Mouse (Mus musculus): ENCODE measurements around the gene Snf8. TPM values are rescaled to one million over a fixed set of nuclear protein-coding genes. Genes with fewer than 3 reads are reported as not detected.

Gene Snf8
- polyA plus RNA-seq, 1 experiment: 94.2 TPM

DNA sequence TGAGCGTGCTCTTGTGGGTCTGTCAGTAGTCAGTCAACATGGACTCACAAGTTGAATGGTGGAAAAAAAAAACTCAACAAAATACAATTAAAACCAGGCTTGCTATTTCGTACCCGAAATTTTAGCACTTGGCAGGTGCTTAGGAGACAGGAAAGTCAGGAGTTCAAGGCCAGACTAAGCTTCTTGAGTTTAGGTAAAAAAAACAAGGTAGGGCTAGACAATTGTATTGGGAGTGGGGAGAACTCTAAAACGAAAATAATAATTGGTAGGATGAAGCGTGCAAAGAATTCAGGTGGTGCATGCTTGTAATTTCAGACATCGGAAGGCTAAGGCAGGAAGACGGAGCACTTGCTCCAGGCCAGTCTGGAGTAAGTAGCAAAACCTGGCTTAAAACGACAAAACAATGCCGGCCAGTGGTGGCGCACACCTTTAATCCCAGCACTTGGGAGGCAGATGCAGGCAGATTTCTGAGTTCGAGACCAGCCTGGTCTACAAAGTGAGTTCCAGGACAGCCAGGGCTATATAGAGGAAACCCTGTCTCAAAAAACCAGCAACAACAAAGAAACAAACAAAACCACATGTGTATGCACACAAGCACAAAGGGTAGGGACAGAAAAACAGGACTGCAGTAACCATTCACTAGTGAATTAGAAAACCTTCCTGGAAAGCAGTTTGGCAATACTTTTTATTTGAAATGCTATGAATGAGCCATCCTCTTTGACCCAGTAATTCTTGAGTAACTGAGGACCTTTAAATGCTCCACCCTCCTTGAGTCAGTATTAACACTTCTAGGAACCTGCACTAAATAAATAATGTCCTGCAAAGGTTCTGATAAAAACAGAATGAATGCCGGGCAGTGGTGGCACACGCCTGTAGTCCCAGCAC is 41.8 kb downstream of the Snf8 start:
- H3K4me3 ChIP-seq (ENCODE audit: insufficient read depth, low read length): no peak overlapping the region
- 0 out of 2 replicates have a peak, but pooled peaks cover 2% of the 10 kb centered on the region for H3K4me1 ChIP-seq (ENCODE audit: control insufficient read depth, insufficient read depth, low read length)
- TF ChIP-seq CTCF (IDR thresholded peaks at IDR 0.05; ENCODE audit: extremely low read depth, insufficient read depth, low read length): no peak
- no peak for TF ChIP-seq POLR2A (IDR thresholded peaks at IDR 0.05; ENCODE audit: extremely low read depth, insufficient read depth, low read length)
- no peak overlapping the region for H3K27ac ChIP-seq (ENCODE audit: insufficient read depth, low read length)

DNA sequence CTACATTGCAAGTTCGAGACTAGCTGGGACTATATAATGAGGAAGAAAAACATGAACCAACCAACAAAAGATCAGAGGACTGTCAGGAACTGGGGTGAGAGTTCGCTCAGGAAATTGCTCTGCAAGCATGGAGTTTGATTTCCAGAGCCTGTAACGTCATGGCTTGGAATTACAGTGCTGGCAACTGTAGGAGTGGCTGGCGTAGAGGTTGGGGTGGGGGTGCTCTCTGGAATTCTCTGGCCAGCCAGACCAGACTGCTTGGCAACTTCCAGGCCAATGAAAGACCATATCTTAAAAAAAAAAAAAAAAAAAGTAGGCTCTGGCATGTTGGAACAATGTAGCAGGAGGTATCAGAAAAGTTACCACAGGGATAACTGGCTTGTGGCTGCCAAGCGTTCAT is 46.1 kb downstream of the Snf8 start:
- H3K27ac ChIP-seq (ENCODE audit: insufficient read depth, low read length): no peak overlapping the region
- H3K4me1 ChIP-seq (ENCODE audit: control insufficient read depth, insufficient read depth, low read length): no peaks in the 10 kb centered on the region
- TF ChIP-seq CTCF (IDR thresholded peaks at IDR 0.05; ENCODE audit: extremely low read depth, insufficient read depth, low read length) (no peak), POLR2A (IDR thresholded peaks at IDR 0.05; ENCODE audit: extremely low read depth, insufficient read depth, low read length) (no peak)
- no peak overlapping the region for H3K4me3 ChIP-seq (ENCODE audit: insufficient read depth, low read length)

DNA sequence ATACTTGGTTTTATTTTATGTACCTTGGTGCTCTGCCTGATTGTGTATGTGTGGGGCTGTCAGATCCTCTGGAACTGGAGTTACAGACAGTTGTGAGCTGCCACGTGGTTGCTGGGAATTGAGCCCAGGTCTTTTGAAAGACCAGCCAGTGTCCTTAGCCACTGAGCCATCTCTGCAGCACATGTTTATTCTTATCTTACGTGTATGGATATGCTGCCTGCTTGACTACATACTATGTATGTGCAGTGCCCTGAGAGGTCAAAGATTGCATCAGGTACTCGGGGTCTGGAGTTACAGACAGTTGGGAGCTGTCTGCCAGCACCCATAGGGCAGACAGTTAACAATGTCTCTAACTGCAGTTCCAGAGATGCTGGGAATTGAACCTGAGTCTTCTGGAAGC is 48.0 kb downstream of the Snf8 start:
- Histone ChIP-seq H3K4me1 (ENCODE audit: control insufficient read depth, insufficient read depth, low read length) (no peaks in the 10 kb centered on the region), H3K4me3 (ENCODE audit: insufficient read depth, low read length) (no peak overlapping the region), H3K27ac (ENCODE audit: insufficient read depth, low read length) (no peak overlapping the region)
- TF ChIP-seq POLR2A (IDR thresholded peaks at IDR 0.05; ENCODE audit: extremely low read depth, insufficient read depth, low read length) (no peak), CTCF (IDR thresholded peaks at IDR 0.05; ENCODE audit: extremely low read depth, insufficient read depth, low read length) (no peak)

DNA sequence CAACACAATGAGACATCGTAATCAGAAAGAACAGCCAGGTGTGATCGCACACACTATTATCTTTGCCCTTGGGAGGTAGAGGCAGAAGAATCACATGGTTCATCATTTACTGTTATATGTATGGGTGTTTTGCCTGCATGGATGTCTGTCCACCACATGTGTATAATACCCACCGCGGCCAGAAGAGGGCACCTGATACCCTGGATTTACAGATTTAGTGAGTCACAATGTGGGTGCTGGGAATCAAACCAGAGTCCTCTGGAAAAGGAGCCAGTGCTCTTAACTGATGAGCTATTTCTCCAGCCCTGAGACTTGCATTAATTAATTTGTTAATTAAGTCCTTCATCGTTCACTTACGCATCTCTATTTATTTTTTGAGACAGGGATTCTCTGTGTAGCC is 53.3 kb downstream of the Snf8 start:
- H3K4me3 ChIP-seq (ENCODE audit: insufficient read depth, low read length): no peak overlapping the region
- H3K27ac ChIP-seq (ENCODE audit: insufficient read depth, low read length): no peak overlapping the region
- TF ChIP-seq POLR2A (IDR thresholded peaks at IDR 0.05; ENCODE audit: extremely low read depth, insufficient read depth, low read length): no peak
- TF ChIP-seq CTCF (IDR thresholded peaks at IDR 0.05; ENCODE audit: extremely low read depth, insufficient read depth, low read length): no peak
- no peaks in the 10 kb centered on the region for H3K4me1 ChIP-seq (ENCODE audit: control insufficient read depth, insufficient read depth, low read length)

GRCm38 (mm10) chr11:96091073-96091472 is 56.4 kb downstream of the Snf8 start:
- no peak overlapping the region for H3K27ac ChIP-seq (ENCODE audit: insufficient read depth, low read length)
- TF ChIP-seq POLR2A (IDR thresholded peaks at IDR 0.05; ENCODE audit: extremely low read depth, insufficient read depth, low read length) (no peak), CTCF (IDR thresholded peaks at IDR 0.05; ENCODE audit: extremely low read depth, insufficient read depth, low read length) (peak; percentile 12; the same call in 1 of the 2 replicates)
- no peaks in the 10 kb centered on the region for H3K4me1 ChIP-seq (ENCODE audit: control insufficient read depth, insufficient read depth, low read length)
- H3K4me3 ChIP-seq (ENCODE audit: insufficient read depth, low read length): no peak overlapping the region

DNA sequence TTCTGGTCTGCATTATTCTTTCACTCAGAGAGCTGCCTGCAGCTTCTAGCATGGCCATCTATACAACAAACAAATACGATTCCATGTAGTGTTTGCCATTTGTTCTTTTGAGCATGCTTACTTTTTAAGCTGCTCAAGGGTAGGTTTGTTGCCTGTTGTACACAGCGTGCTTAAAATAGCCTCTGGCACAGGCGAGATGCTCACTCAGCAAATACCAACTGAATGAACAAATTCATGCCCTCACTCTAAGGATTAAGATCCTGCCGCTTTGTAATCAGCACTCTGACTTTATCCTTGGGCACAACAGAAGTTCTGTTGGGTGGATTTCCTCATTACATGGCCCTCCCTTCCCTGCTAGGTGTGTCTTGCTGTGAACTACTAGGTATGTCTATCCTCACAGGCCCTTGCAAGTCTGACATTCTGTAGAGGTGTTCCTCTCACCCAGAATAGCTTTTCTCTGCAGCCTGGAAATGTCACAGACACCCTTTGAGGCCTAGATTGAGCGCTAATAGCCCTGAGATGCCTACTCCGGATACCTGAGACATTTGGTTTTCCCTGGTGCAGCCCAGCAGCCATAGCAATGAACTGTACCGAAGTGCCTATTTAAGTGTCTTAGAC is 58.1 kb downstream of the Snf8 start:
- Histone ChIP-seq H3K4me1 (ENCODE audit: control insufficient read depth, insufficient read depth, low read length) (no peaks in the 10 kb centered on the region), H3K27ac (ENCODE audit: insufficient read depth, low read length) (no peak overlapping the region)
- TF ChIP-seq POLR2A (IDR thresholded peaks at IDR 0.05; ENCODE audit: extremely low read depth, insufficient read depth, low read length) (no peak), CTCF (IDR thresholded peaks at IDR 0.05; ENCODE audit: extremely low read depth, insufficient read depth, low read length) (no peak)

GRCm38 (mm10) chr11:96093361-96093760 is 58.7 kb downstream of the Snf8 start:
- Histone ChIP-seq H3K4me1 (ENCODE audit: control insufficient read depth, insufficient read depth, low read length) (no peaks in the 10 kb centered on the region), H3K4me3 (ENCODE audit: insufficient read depth, low read length) (no peak overlapping the region), H3K27ac (ENCODE audit: insufficient read depth, low read length) (no peak overlapping the region)
- TF ChIP-seq CTCF (IDR thresholded peaks at IDR 0.05; ENCODE audit: extremely low read depth, insufficient read depth, low read length): peak; percentile 96
- TF ChIP-seq POLR2A (IDR thresholded peaks at IDR 0.05; ENCODE audit: extremely low read depth, insufficient read depth, low read length): no peak

More for the DNA sequence above, 58.1 kb downstream of the Snf8 start:
- H3K4me3 ChIP-seq (ENCODE audit: insufficient read depth, low read length): no peak overlapping the region

Other genes starting within 250 kb of the Snf8 start
- 72.8 and 74.3 TPM in 2 replicates for gene Phospho1, start 210.4 kb upstream of the Snf8 start, polyA plus RNA-seq (2012; rRNA removed)
- gene Gngt2, start 197.7 kb upstream of the Snf8 start, polyA plus RNA-seq (2012; rRNA removed): 9.4 and 11.0 TPM in 2 replicates
- gene Abi3, start 192.4 kb upstream of the Snf8 start, polyA plus RNA-seq (2012; rRNA removed): 9.6 and 11.8 TPM in 2 replicates
- gene B4galnt2, start 120.0 kb upstream of the Snf8 start, polyA plus RNA-seq (2012; rRNA removed): not detected in 2 replicates
- 0.02 and 0.15 TPM in 2 replicates for gene Igf2bp1, start 28.9 kb upstream of the Snf8 start, polyA plus RNA-seq (2012; rRNA removed)
- not detected in 2 replicates for gene Gip, start 10.3 kb upstream of the Snf8 start, polyA plus RNA-seq (2012; rRNA removed)
- gene Ube2z, start 30.5 kb downstream of the Snf8 start, polyA plus RNA-seq (2012; rRNA removed): 47.7 and 49.4 TPM in 2 replicates
- gene Atp5g1, start 40.8 kb downstream of the Snf8 start, polyA plus RNA-seq (2012; rRNA removed): 448 and 494 TPM in 2 replicates
- gene Calcoco2, start 77.1 kb downstream of the Snf8 start, polyA plus RNA-seq (2012; rRNA removed): not detected in 2 replicates
- gene Ttll6, start 98.9 kb downstream of the Snf8 start, polyA plus RNA-seq (2012; rRNA removed): 0.15 and 0.27 TPM in 2 replicates
- not detected in 2 replicates for gene Hoxb13, start 159.4 kb downstream of the Snf8 start, polyA plus RNA-seq (2012; rRNA removed)
- not detected in 2 replicates for gene Hoxb9, start 236.6 kb downstream of the Snf8 start, polyA plus RNA-seq (2012; rRNA removed)
- gene Hoxb8, start 247.0 kb downstream of the Snf8 start, polyA plus RNA-seq (2012; rRNA removed): not detected in 2 replicates